ENCODE assay signal across 8 mouse cellular contexts in the genomic region with DNA sequence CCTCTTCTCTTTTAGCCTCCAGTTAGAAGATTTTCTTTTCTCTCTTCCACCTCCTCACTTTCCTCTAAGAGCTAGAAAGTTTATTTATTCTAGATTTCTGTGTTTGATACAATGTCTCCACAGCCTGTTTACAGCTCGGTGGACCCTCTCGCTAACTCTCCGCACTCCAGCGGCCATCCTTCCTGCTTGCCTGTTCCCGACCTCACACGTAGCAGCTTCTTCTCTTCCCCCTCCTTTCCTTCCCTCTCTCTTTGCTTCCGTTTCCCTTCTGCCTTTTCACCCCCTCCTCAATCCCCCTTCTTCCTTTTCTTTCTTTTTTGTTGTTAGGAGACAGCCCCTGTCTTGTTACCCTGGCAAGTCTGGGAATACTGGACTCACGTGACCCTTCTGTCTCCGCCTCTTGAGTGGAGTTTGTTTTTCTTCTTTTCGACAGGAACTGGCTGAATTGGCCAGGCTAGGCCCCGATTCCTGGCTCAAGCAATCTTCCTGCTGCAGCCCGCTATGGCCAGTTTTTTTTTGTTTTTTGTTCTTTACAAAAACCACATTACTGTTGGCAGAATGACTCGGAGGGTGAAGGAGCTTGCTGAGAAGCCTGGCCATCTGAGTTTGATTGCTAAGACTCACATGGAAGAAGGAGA. TPM values are rescaled to one million over a fixed set of nuclear protein-coding genes. Genes with fewer than 3 reads are reported as not detected.
DNase-seq lines count a peak whose midpoint lies in the region; ATAC-seq lines count a peak whose summit lies in the region.

No protein-coding gene starts in this region.

- 49% methylated on average over 13 of the region's 13 CpGs for WGBS in forebrain, embryonic 15.5 days
- 62% methylated on average over 13 of the region's 13 CpGs for WGBS in hindbrain, embryonic 10.5 days

- no peak overlapping the region for H3K9ac ChIP-seq in forebrain, embryonic 15.5 days (replicated peaks)

- H3K9me3 ChIP-seq in forebrain, embryonic 15.5 days, result no peaks in the 10 kb centered on the region
- no peaks in the 10 kb centered on the region for H3K9me3 ChIP-seq in hindbrain, embryonic 10.5 days

- peak; percentile 10 to 25 for DNase-seq in cerebellum, adult 18-20 months
- no peak for DNase-seq in cerebellum, postnatal 4 days (ENCODE audit: low spot score in 2 of 2)
- DNase-seq in ZHBTc4 (ENCODE audit: low read depth, low spot score), result peak; percentile 27
- DNase-seq in hindbrain, embryonic 10.5 days (ENCODE audit: low spot score), result peak; percentile 18
- DNase-seq in layer of hippocampus, postnatal 10 days (ENCODE audit: low spot score in 2 of 2), result peak; percentile 30 to 40
- DNase-seq in ovary, postnatal 36 days (ENCODE audit: low spot score), result peak; percentile 54

- no peaks in the 10 kb centered on the region for H3K36me3 ChIP-seq in forebrain, embryonic 15.5 days
- peaks cover 81% of the 10 kb centered on the region for H3K36me3 ChIP-seq in hindbrain, embryonic 10.5 days

- H3K4me2 ChIP-seq in forebrain, embryonic 15.5 days (replicated peaks), result 0 out of 2 replicates have a peak overlapping the region, but pooled peaks have one; percentile 10

- H3K4me1 ChIP-seq in forebrain, embryonic 15.5 days, result peaks cover 5% of the 10 kb centered on the region; the same call in 1 of the 2 replicates
- 0 out of 2 replicates have a peak, but pooled peaks cover 4% of the 10 kb centered on the region for H3K4me1 ChIP-seq in hindbrain, embryonic 10.5 days (replicated peaks)

- no peak overlapping the region for H3K4me3 ChIP-seq in forebrain, embryonic 15.5 days
- no peak overlapping the region for H3K4me3 ChIP-seq in hindbrain, embryonic 10.5 days

- H3K27me3 ChIP-seq in forebrain, embryonic 15.5 days, result no peaks in the 10 kb centered on the region
- H3K27me3 ChIP-seq in hindbrain, embryonic 10.5 days (ENCODE audit: insufficient read depth, poor library complexity, severe bottlenecking), result no peaks in the 10 kb centered on the region

- H3K27ac ChIP-seq in forebrain, embryonic 15.5 days (replicated peaks), result peak overlapping the region; percentile 71
- H3K27ac ChIP-seq in hindbrain, embryonic 10.5 days, result peak overlapping the region; percentile 54

- ATAC-seq in forebrain, embryonic 15.5 days (replicated peaks), result peak; percentile 46; the same call in 1 of the 2 replicates
- ATAC-seq in megakaryocyte-erythroid progenitor cell, adult 5-6 weeks (replicated peaks; ENCODE audit: low FRiP score, low TSS enrichment, poor library complexity, severe bottlenecking), result no peak

RNA-seq across cellular contexts. Expression of gene Chek2, which starts 19.4 kb away (rescaled TPM):
- 13.1 and 14.3 TPM in 2 replicates for polyA plus RNA-seq in forebrain, embryonic 15.5 days (2015; fragmentation: Nextera tagmentation; extraction: Ambion mirVana)
- polyA plus RNA-seq in hindbrain, embryonic 10.5 days (2016; fragmentation: Nextera tagmentation; extraction: Ambion mirVana), result 31.0 and 43.8 TPM in 2 replicates
- total RNA-seq in layer of hippocampus, postnatal 10 days (2021), result 1 to 10 TPM; 2.6 to 3.5 TPM
- total RNA-seq in megakaryocyte-erythroid progenitor cell, adult 5-6 weeks (2014; fragmentation: Nextera tagmentation), result 47.4 and 59.5 TPM in 2 replicates
- 31.1 and 56.9 TPM in 2 replicates for total RNA-seq in megakaryocyte-erythroid progenitor cell, adult 5-6 weeks (2017)

RNA-seq across cellular contexts. Expression of gene Hscb, which starts 19.6 kb away (rescaled TPM):
- 11.2 and 11.9 TPM in 2 replicates for polyA plus RNA-seq in forebrain, embryonic 15.5 days (2015; fragmentation: Nextera tagmentation; extraction: Ambion mirVana)
- 22.8 and 23.0 TPM in 2 replicates for polyA plus RNA-seq in hindbrain, embryonic 10.5 days (2016; fragmentation: Nextera tagmentation; extraction: Ambion mirVana)
- 1 to 10 TPM; 8.9 to 9.6 TPM for total RNA-seq in layer of hippocampus, postnatal 10 days (2021)
- 44.1 and 53.7 TPM in 2 replicates for total RNA-seq in megakaryocyte-erythroid progenitor cell, adult 5-6 weeks (2014; fragmentation: Nextera tagmentation)
- total RNA-seq in megakaryocyte-erythroid progenitor cell, adult 5-6 weeks (2017), result 44.9 and 106 TPM in 2 replicates

RNA-seq across cellular contexts. Expression of gene Ttc28, which starts 20.5 kb away (rescaled TPM):
- polyA plus RNA-seq in forebrain, embryonic 15.5 days (2015; fragmentation: Nextera tagmentation; extraction: Ambion mirVana), result 40.7 and 42.8 TPM in 2 replicates
- polyA plus RNA-seq in hindbrain, embryonic 10.5 days (2016; fragmentation: Nextera tagmentation; extraction: Ambion mirVana), result 10.9 and 14.5 TPM in 2 replicates
- 10 to 100 TPM; 29.6 to 32.7 TPM for total RNA-seq in layer of hippocampus, postnatal 10 days (2021)
- total RNA-seq in megakaryocyte-erythroid progenitor cell, adult 5-6 weeks (2014; fragmentation: Nextera tagmentation), result 3.2 and 5.4 TPM in 2 replicates
- total RNA-seq in megakaryocyte-erythroid progenitor cell, adult 5-6 weeks (2017), result 0.70 and 0.91 TPM in 2 replicates

RNA-seq across cellular contexts. Expression of gene Ulk1, which starts 49.2 kb away (rescaled TPM):
- 45.0 and 46.6 TPM in 2 replicates for polyA plus RNA-seq in forebrain, embryonic 15.5 days (2015; fragmentation: Nextera tagmentation; extraction: Ambion mirVana)
- polyA plus RNA-seq in hindbrain, embryonic 10.5 days (2016; fragmentation: Nextera tagmentation; extraction: Ambion mirVana), result 24.5 and 28.1 TPM in 2 replicates
- 10 to 100 TPM; 66.7 to 73.7 TPM for total RNA-seq in layer of hippocampus, postnatal 10 days (2021)
- total RNA-seq in megakaryocyte-erythroid progenitor cell, adult 5-6 weeks (2014; fragmentation: Nextera tagmentation), result 32.2 and 52.2 TPM in 2 replicates
- 7.8 and 14.8 TPM in 2 replicates for total RNA-seq in megakaryocyte-erythroid progenitor cell, adult 5-6 weeks (2017)

Comparison
In these comparisons a context has a peak if more than half of its experiments do, and no peak if none do; other contexts are left out.
1. DNase-seq: peak in cerebellum, adult 18-20 months (2 of 2), ZHBTc4 (single experiment), hindbrain, embryonic 10.5 days (single experiment), layer of hippocampus, postnatal 10 days (2 of 2) and ovary, postnatal 36 days (single experiment); none in cerebellum, postnatal 4 days (0 of 2).
2. RNA of gene Chek2, which starts 19.4 kb away (total RNA-seq): 31.1 to 59.5 TPM in megakaryocyte-erythroid progenitor cell, adult 5-6 weeks; 2.6 to 3.5 TPM in layer of hippocampus, postnatal 10 days; every median in the first group is over 4 times any median in the second.
3. RNA of gene Hscb, which starts 19.6 kb away (total RNA-seq): 44.1 to 106 TPM in megakaryocyte-erythroid progenitor cell, adult 5-6 weeks; 8.9 to 9.6 TPM in layer of hippocampus, postnatal 10 days; every median in the first group is over 4 times any median in the second.
4. RNA of gene Ttc28, which starts 20.5 kb away (total RNA-seq): 29.6 to 32.7 TPM in layer of hippocampus, postnatal 10 days; 0.70 to 5.4 TPM in megakaryocyte-erythroid progenitor cell, adult 5-6 weeks; every median in the first group is over 4 times any median in the second.